Mouse (Mus musculus): Measurements from ENCODE around the gene Tmem253.

- TF ChIP-seq CTCF (IDR thresholded peaks at IDR 0.05) (no peak), POLR2A (IDR thresholded peaks at IDR 0.05; ENCODE audit: insufficient read depth, low read depth, low read length) (no peak)
These were observed 11.4 kb upstream of the Tmem253 start for GRCm38 (mm10) chr14:52003981-52004495.
